Comparison of ENCODE assay signal across 8 mouse cellular contexts in genomic region chr14:103718836-103719575, GRCm38 (mm10).
DNase-seq lines count a peak whose midpoint lies in the region; ATAC-seq and TF ChIP-seq lines count a peak whose summit lies in the region.

No protein-coding gene starts in this region.

- peak overlapping the region; percentile 32 for H3K4me2 ChIP-seq in embryonic facial prominence, embryonic 11.5 days (ENCODE audit: low read depth, low read length)
- peak overlapping the region; percentile 57 for H3K4me2 ChIP-seq in intestine, postnatal 0 days (replicated peaks; ENCODE audit: low read depth)

- DNase-seq in adrenal gland, postnatal 14 days = peak; percentile 87
- peak; percentile 96 for DNase-seq in embryonic facial prominence, embryonic 11.5 days (ENCODE audit: low spot score)
- DNase-seq in left cerebral cortex, postnatal 36 days (ENCODE audit: low spot score in 2 of 2) = peak; percentile 63 to 84
- DNase-seq in midbrain, embryonic 10.5 days (ENCODE audit: low spot score) = peak; percentile 84
- peak; percentile 98 for DNase-seq in right cerebral cortex, postnatal 4 days
- DNase-seq in yolk sac, embryonic 10.5 days (ENCODE audit: low spot score) = peak; percentile 68

- H3K4me1 ChIP-seq in embryonic facial prominence, embryonic 11.5 days (ENCODE audit: control insufficient read depth, insufficient read depth, low read length) = no peaks in the 10 kb centered on the region
- H3K4me1 ChIP-seq in intestine, postnatal 0 days (replicated peaks; ENCODE audit: control insufficient read depth, insufficient read depth, low read length) = no peaks in the 10 kb centered on the region
- peaks cover 26% of the 10 kb centered on the region for H3K4me1 ChIP-seq in midbrain, embryonic 10.5 days

- no peaks in the 10 kb centered on the region for H3K27me3 ChIP-seq in embryonic facial prominence, embryonic 11.5 days (ENCODE audit: control insufficient read depth, insufficient read depth, low read length)
- H3K27me3 ChIP-seq in intestine, postnatal 0 days (replicated peaks; ENCODE audit: control insufficient read depth, insufficient read depth, low read length) = no peaks in the 10 kb centered on the region
- H3K27me3 ChIP-seq in midbrain, embryonic 10.5 days (ENCODE audit: low read depth, poor library complexity, severe bottlenecking) = no peaks in the 10 kb centered on the region; the same call in 1 of the 2 replicates

- H3K9ac ChIP-seq in embryonic facial prominence, embryonic 11.5 days (replicated peaks; ENCODE audit: low read length) = peak overlapping the region; percentile 54
- peak overlapping the region; percentile 0; the same call in 1 of the 2 replicates for H3K9ac ChIP-seq in intestine, postnatal 0 days (ENCODE audit: low read depth, low read length)

- H3K4me3 ChIP-seq in embryonic facial prominence, embryonic 11.5 days (ENCODE audit: low read depth, low read length) = 0 out of 2 replicates have a peak overlapping the region, but pooled peaks have one; percentile 5
- no peak overlapping the region for H3K4me3 ChIP-seq in intestine, postnatal 0 days (ENCODE audit: low read depth, low read length)
- peak overlapping the region; percentile 37 for H3K4me3 ChIP-seq in midbrain, embryonic 10.5 days

- no peaks in the 10 kb centered on the region for H3K9me3 ChIP-seq in embryonic facial prominence, embryonic 11.5 days (replicated peaks; ENCODE audit: control insufficient read depth, low read length)
- 0 out of 2 replicates have a peak, but pooled peaks cover 2% of the 10 kb centered on the region for H3K9me3 ChIP-seq in intestine, postnatal 0 days (ENCODE audit: control insufficient read depth)
- H3K9me3 ChIP-seq in midbrain, embryonic 10.5 days (replicated peaks) = no peaks in the 10 kb centered on the region

- no peaks in the 10 kb centered on the region for H3K36me3 ChIP-seq in embryonic facial prominence, embryonic 11.5 days (replicated peaks; ENCODE audit: control insufficient read depth, insufficient read depth, low read depth, low read length)
- H3K36me3 ChIP-seq in intestine, postnatal 0 days (ENCODE audit: control insufficient read depth, insufficient read depth) = no peaks in the 10 kb centered on the region
- no peaks in the 10 kb centered on the region for H3K36me3 ChIP-seq in midbrain, embryonic 10.5 days

- peak; percentile 63 for ATAC-seq in embryonic facial prominence, embryonic 11.5 days (replicated peaks; ENCODE audit: insufficient number of reproducible peaks, low FRiP score, low TSS enrichment, low read depth)
- peak; percentile 84 for ATAC-seq in granulocyte monocyte progenitor cell, adult 5-6 weeks (replicated peaks; ENCODE audit: poor library complexity, severe bottlenecking)
- peak; percentile 83 for ATAC-seq in intestine, postnatal 0 days

- H3K27ac ChIP-seq in embryonic facial prominence, embryonic 11.5 days (replicated peaks; ENCODE audit: low read depth, low read length) = no peak overlapping the region
- no peak overlapping the region for H3K27ac ChIP-seq in intestine, postnatal 0 days (ENCODE audit: low read depth, low read length)
- H3K27ac ChIP-seq in midbrain, embryonic 10.5 days (replicated peaks) = peak overlapping the region; percentile 89

- intact Hi-C loops in left cerebral cortex, postnatal 36 days (cut with DNase I) = loop anchor here (10.0 kb wide), 2 partner anchors 306 to 1096 kb away; no protein-coding TSS in a partner anchor

- peak; percentile 91 for TF ChIP-seq CTCF in intestine, postnatal 0 days (IDR thresholded peaks at IDR 0.05; ENCODE audit: low read depth)

- 15% methylated on average over 15 of the region's 15 CpGs for WGBS in embryonic facial prominence, embryonic 11.5 days
- WGBS in intestine, postnatal 0 days = 20% methylated on average over 15 of the region's 15 CpGs
- 19% methylated on average over 15 of the region's 15 CpGs for WGBS in midbrain, embryonic 10.5 days
